Mouse (Mus musculus) hindbrain, embryonic 14.5 days (tissue): ENCODE measurements around the gene Hspa1l. TPM values are rescaled to one million over a fixed set of nuclear protein-coding genes. Genes with fewer than 3 reads are reported as not detected.
"Not testable (repeated sequence)": the region's sequence is repeated elsewhere in the genome, so short reads cannot be mapped to it uniquely, and the experiment has no call there.

Source experiments
- ATAC-seq: fragments of 200-750 bp; cut with Nextera tagmentation; 2 replicates; pipeline ENCODE4 v1.8.0; 2017; ENCODE audit warnings: moderate number of reproducible peaks, mild to moderate bottlenecking, moderate TSS enrichment, moderate library complexity; ENCODE audit not compliant: low FRiP score
- DNase-seq: peaks from one replicate; pipeline ENCODE4 v3.0.0-alpha.2; 2015; ENCODE audit warnings: low spot score
- H3K27ac ChIP-seq: fragments of 300-500 bp; sonication (generic); 2 replicates; pipeline ENCODE4 v1.5.1; 2014; ENCODE audit warnings: mild to moderate bottlenecking, moderate library complexity
- H3K27me3 ChIP-seq: fragments of 300-500 bp; sonication (generic); 2 replicates; pipeline ENCODE4 v1.6.1; 2014; ENCODE audit warnings: mild to moderate bottlenecking, low read length, mixed read lengths; ENCODE audit not compliant: control insufficient read depth, insufficient read depth
- H3K36me3 ChIP-seq: fragments of 300-500 bp; sonication (generic); replicated peaks from 2 replicates; pipeline ENCODE4 v1.6.1; 2014; ENCODE audit not compliant: control insufficient read depth, insufficient read depth
- H3K4me1 ChIP-seq: fragments of 300-500 bp; sonication (generic); replicated peaks from 2 replicates; pipeline ENCODE4 v1.6.1; 2014; ENCODE audit warnings: antibody characterized with exemption, low read length, mixed read lengths; ENCODE audit not compliant: control insufficient read depth, insufficient read depth
- H3K4me2 ChIP-seq: fragments of 300-500 bp; sonication (generic); replicated peaks from 2 replicates; pipeline ENCODE4 v1.6.1; 2014; ENCODE audit warnings: mild to moderate bottlenecking, moderate library complexity
- H3K4me3 ChIP-seq: fragments of 300-500 bp; sonication (generic); replicated peaks from 2 replicates; pipeline ENCODE4 v1.5.1; 2014; ENCODE audit warnings: mild to moderate bottlenecking, low read length
- H3K9ac ChIP-seq: fragments of 300-500 bp; sonication (generic); 2 replicates; pipeline ENCODE4 v1.6.1; 2014
- H3K9me3 ChIP-seq: fragments of 300-500 bp; sonication (generic); 2 replicates; pipeline ENCODE4 v1.6.1; 2016; ENCODE audit warnings: low read length; ENCODE audit not compliant: control insufficient read depth
- WGBS: fragments of 180-500 bp; shearing (Covaris S2); extraction: QIAGEN DNeasy Blood & Tissue Kit; methylation state at CpG from one replicate; pipeline ENCODE4 v1.1.7; 2014; 5-methylcytosine and 5-hydroxymethylcytosine counted together
- polyA plus RNA-seq: library from polyadenylated mRNA; unstranded; fragments of >200 nt; fragmentation: Nextera tagmentation; extraction: Ambion mirVana; gene quantifications from 2 replicates; pipeline ENCODE4 v1.2.1, GENCODE M21; 2014

The Hspa1l gene
- 1.9 TPM in 2 replicates for polyA plus RNA-seq

GRCm38 (mm10) chr17:34972069-34972749 lies at the start of gene Hspa1l, which contains the start of gene Hspa1a:
Hspa1l (plus strand) TSS chr17:34972703.
Hspa1a (minus strand) TSS chr17:34972156.
- not testable (repeated sequence) for H3K27ac ChIP-seq

GRCm38 (mm10) chr17:34922939-34923338 lies 49.6 kb upstream of the Hspa1l start:
- ATAC-seq (no peak), DNase-seq (no peak)
- H3K4me2 ChIP-seq: no peak overlapping the region
- H3K4me3 ChIP-seq: no peak overlapping the region
- no peaks in the 10 kb centered on the region for H3K27me3 ChIP-seq
- no peaks in the 10 kb centered on the region for H3K9me3 ChIP-seq
- no peaks in the 10 kb centered on the region for H3K4me1 ChIP-seq
- H3K9ac ChIP-seq: no peak overlapping the region
- no peak overlapping the region for H3K27ac ChIP-seq
- WGBS: 44% methylated on average over 6 of the region's 6 CpGs
- H3K36me3 ChIP-seq: no peaks in the 10 kb centered on the region

More at GRCm38 (mm10) chr17:34972069-34972749, at the start of gene Hspa1l, which contains the start of gene Hspa1a:
- under 1% methylated on average over 26 of the region's 33 CpGs for WGBS
- Histone ChIP-seq H3K4me2 (peak within 1 kb of the TSS; percentile 88), H3K4me3 (peak within 1 kb of the TSS; percentile 34), H3K27me3 (peaks cover 27% of the 10 kb centered on the region), H3K9ac (peak within 1 kb of the TSS; percentile 5; the same call in 1 of the 2 replicates)
- H3K4me1 ChIP-seq, H3K9me3 ChIP-seq, H3K36me3 ChIP-seq: not testable (repeated sequence)
- DNase-seq (peak; percentile 61), ATAC-seq (peak; percentile 93)

DNA sequence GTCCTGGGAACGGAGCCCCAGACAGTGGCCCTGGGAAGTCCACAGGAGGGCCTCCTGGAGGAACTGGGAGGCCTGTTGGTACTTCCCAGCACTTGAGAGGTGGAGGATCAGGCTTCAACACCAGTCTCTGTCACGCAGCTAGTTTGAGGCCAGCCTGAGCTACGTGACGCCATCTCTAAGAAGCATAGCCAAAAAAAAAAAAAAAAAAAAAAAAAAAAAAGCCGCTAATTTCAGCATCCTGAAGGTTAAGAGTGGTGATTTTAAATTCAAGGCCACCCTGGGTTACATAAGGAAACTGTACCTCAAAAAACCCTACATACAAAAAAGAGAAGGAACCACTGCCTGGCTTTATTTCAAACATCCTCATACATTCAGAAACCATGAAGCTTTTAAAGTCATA lies 48.2 kb upstream of the Hspa1l start:
- Histone ChIP-seq H3K4me2 (no peak overlapping the region), H3K9me3 (no peaks in the 10 kb centered on the region), H3K27me3 (no peaks in the 10 kb centered on the region), H3K9ac (no peak overlapping the region), H3K36me3 (no peaks in the 10 kb centered on the region), H3K4me1 (no peaks in the 10 kb centered on the region), H3K4me3 (no peak overlapping the region), H3K27ac (no peak overlapping the region)
- 74% methylated on average over 5 of the region's 5 CpGs for WGBS
- DNase-seq: no peak
- no peak for ATAC-seq

GRCm38 (mm10) chr17:34927306-34928019 lies 45.0 kb upstream of the Hspa1l start:
- no peak for ATAC-seq
- H3K4me1 ChIP-seq: peaks cover 6% of the 10 kb centered on the region
- H3K9ac ChIP-seq: no peak overlapping the region
- H3K36me3 ChIP-seq: no peaks in the 10 kb centered on the region
- H3K4me3 ChIP-seq: no peak overlapping the region
- H3K4me2 ChIP-seq: no peak overlapping the region
- WGBS: 89% methylated on average over 18 of the region's 18 CpGs
- H3K27me3 ChIP-seq: no peaks in the 10 kb centered on the region
- H3K9me3 ChIP-seq: no peaks in the 10 kb centered on the region
- H3K27ac ChIP-seq: no peak overlapping the region
- no peak for DNase-seq

DNA sequence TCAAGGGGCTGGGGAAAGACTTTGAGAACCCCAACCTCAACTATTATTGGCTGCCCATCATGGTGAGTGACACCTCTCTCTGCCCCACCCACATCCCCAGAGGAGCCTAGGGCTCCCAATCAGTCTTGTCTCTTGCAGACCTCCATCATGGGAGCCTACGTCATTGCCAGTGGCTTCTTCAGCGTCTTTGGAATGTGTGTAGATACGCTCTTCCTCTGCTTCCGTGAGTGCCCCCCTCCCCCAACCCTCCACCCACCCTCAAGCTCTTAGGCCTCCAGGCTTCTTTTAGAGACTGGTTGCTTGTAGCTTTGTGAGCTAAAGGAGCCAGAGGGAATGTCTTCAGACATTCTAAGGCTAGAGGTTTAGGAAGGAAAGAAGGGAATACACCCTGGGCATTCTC lies 43.7 kb upstream of the Hspa1l start:
- ATAC-seq (no peak), DNase-seq (no peak)
- Histone ChIP-seq H3K4me2 (no peak overlapping the region), H3K27me3 (no peaks in the 10 kb centered on the region), H3K36me3 (peaks cover 11% of the 10 kb centered on the region), H3K9me3 (no peaks in the 10 kb centered on the region), H3K27ac (no peak overlapping the region), H3K9ac (no peak overlapping the region), H3K4me1 (peaks cover 7% of the 10 kb centered on the region), H3K4me3 (no peak overlapping the region)
- 77% methylated on average over 4 of the region's 4 CpGs for WGBS

DNA sequence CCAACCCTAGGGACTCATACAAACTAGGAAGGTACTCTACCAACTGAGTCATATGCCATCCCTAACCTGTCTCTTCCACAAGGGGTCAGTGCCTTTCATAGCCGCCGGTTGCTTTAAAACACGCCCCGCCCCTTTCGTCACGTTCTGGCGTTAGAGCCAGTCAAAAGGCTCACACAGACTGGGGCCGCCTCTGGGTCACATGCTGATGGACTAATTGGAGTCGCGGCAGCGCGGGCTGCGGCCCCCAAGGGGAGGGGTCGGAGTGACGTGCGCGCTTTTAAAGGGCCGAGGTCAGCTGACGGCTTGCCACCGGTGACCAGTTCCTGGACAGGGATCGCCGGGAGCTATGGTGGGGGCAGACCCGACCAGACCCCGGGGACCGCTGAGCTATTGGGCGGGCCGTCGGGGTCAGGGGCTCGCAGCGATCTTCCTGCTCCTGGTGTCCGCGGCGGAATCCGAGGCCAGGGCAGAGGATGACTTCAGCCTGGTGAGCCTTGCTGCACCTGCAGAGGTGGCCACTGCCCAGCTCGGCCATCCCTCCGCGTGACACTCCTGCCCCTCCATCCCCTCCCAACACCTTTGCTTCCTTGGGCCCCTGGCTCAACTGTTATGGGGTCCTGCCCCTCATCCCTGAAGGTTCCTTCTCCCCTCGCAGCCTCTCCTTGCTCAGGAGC lies 41.3 kb upstream of the Hspa1l start, which contains the start of gene Neu1:
Gene Neu1, plus strand, starts transcription at position 193 of the 674 bp plus-strand sequence.
- whole genome bisulfite sequencing: under 1% methylated on average over 37 of the region's 38 CpGs
- H3K9me3 ChIP-seq: no peaks in the 10 kb centered on the region
- H3K36me3 ChIP-seq: peaks cover 30% of the 10 kb centered on the region
- H3K4me1 ChIP-seq: peaks cover 7% of the 10 kb centered on the region
- peak within 1 kb of the TSS; percentile 60 for H3K4me3 ChIP-seq
- peak within 1 kb of the TSS; percentile 73 for H3K9ac ChIP-seq
- no peaks in the 10 kb centered on the region for H3K27me3 ChIP-seq
- H3K27ac ChIP-seq: peak within 1 kb of the TSS; percentile 51; the same call in 1 of the 2 replicates
- peak; percentile 97 for ATAC-seq
- H3K4me2 ChIP-seq: peak within 1 kb of the TSS; percentile 74
- peak; percentile 98 for DNase-seq

DNA sequence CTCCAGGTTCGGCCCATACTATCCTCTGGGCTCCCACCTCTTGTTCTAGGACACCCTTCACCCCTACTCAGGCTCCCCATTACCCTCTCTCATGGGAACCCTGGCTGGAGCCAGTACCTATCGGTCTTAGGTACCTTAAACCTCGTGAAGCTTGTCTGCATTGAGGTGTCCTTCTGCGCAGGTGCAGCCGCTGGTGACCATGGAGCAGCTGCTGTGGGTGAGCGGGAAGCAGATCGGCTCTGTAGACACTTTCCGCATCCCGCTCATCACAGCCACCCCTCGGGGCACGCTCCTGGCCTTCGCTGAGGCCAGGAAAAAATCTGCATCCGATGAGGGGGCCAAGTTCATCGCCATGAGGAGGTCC lies 40.8 kb upstream of the Hspa1l start:
- ATAC-seq: peak; percentile 4; the same call in 1 of the 2 replicates
- Histone ChIP-seq H3K4me3 (peak overlapping the region; percentile 60), H3K4me2 (peak overlapping the region; percentile 74), H3K4me1 (peaks cover 7% of the 10 kb centered on the region), H3K9ac (peak overlapping the region; percentile 73), H3K27me3 (no peaks in the 10 kb centered on the region), H3K36me3 (peaks cover 35% of the 10 kb centered on the region), H3K27ac (peak overlapping the region; percentile 51; the same call in 1 of the 2 replicates), H3K9me3 (no peaks in the 10 kb centered on the region)
- DNase-seq: peak; percentile 50
- 13% methylated on average over 14 of the region's 14 CpGs for WGBS

- no peak for DNase-seq
- Histone ChIP-seq H3K9me3 (no peaks in the 10 kb centered on the region), H3K9ac (peak overlapping the region; percentile 73), H3K27me3 (no peaks in the 10 kb centered on the region), H3K4me2 (peak overlapping the region; percentile 74), H3K36me3 (peaks cover 41% of the 10 kb centered on the region), H3K4me1 (peaks cover 7% of the 10 kb centered on the region), H3K27ac (no peak overlapping the region), H3K4me3 (peak overlapping the region; percentile 60)
- no peak for ATAC-seq
- 87% methylated on average over 8 of the region's 8 CpGs for WGBS
Observed at GRCm38 (mm10) chr17:34932287-34932686, 40.2 kb upstream of the Hspa1l start.

DNA sequence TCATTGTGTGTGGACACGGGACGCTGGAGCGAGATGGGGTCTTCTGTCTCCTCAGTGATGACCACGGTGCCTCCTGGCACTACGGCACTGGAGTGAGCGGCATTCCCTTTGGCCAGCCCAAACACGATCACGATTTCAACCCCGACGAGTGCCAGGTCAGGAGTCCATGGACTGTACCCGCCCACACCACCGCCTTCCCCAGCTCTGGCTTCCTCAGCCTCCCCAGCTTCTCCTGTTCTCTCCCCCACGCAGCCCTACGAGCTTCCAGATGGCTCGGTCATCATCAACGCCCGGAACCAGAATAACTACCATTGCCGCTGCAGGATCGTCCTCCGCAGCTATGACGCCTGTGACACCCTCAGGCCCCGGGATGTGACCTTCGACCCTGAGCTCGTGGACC lies 38.5 kb upstream of the Hspa1l start:
- H3K4me3 ChIP-seq: no peak overlapping the region
- H3K36me3 ChIP-seq: peaks cover 42% of the 10 kb centered on the region
- no peaks in the 10 kb centered on the region for H3K9me3 ChIP-seq
- 66% methylated on average over 24 of the region's 24 CpGs for WGBS
- H3K27me3 ChIP-seq: no peaks in the 10 kb centered on the region
- no peak overlapping the region for H3K9ac ChIP-seq
- peaks cover 7% of the 10 kb centered on the region for H3K4me1 ChIP-seq
- DNase-seq: no peak
- no peak overlapping the region for H3K4me2 ChIP-seq
- no peak for ATAC-seq
- H3K27ac ChIP-seq: no peak overlapping the region
